Mouse (Mus musculus): ENCODE data around the gene Actl7a. TPM values are rescaled to one million over a fixed set of nuclear protein-coding genes. Genes with fewer than 3 reads are reported as not detected.

Actl7a gene
- not detected for total RNA-seq (2021)
- long read RNA-seq, experiment 1, result 0 reads
- long read RNA-seq, experiment 2, result 0 reads

- DNase-seq, result no peak
These were observed at the start of gene Actl7a for GRCm38 (mm10) chr4:56743363-56744195. Actl7a (plus strand) TSS chr4:56743413.

DNA sequence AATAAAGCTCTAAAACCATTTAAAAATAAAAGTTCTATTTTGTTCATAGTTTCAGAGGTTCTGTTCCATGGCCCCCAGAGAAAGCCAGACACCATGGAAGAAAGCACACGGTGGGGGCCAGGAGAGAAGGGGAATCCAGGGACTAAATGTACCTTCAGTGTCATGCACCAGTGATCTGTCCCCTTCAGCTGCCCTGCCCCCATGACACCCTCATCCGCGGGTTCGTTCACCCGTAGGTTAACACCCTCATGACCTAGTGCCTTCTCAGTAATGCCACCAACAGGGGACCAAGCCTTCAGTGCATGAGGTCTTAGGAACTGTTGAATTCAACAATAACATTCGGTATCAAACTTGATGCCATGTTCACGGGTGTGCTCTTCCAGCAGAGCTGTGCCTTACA is 46.8 kb upstream of the Actl7a start:
- DNase-seq, result no peak

DNA sequence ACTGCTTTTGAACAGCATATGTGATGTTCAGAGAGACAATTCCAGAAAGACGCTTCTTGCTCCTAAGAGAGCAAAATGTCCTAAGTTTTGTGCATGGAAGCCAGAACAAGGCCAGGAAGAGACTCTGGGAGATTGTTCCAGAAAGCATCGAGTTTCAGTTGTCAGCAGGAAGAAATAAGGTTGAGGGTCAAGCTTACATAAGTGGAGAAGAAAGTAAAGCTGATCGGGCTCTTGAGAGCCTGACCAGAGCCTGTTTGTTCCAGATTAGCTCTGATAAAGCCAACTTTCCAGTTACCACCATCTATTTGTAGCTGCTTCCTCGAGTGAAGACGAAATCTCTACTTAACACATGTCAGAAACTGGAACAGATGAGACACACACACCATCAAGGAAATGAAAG is 44.5 kb upstream of the Actl7a start:
- DNase-seq, result no peak

DNA sequence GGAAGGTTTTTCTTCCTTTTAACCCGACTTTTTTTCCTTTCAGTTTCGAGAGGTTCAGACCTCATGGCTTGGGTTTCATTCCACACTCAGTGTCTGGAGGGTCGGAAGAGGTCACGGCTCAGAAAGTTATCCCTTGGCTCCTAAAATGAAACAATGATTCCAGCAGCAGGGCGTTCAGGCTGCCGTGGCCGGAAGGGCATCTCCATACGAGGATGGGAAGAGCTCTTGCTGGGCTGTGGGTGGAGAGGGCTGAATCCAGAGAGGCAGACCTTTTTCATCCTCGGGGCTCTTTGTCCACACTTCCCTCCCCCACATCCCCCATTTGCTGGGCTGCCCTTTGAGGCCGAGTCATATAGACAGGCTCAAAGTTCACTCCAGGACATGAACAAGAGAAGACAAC is 41.0 kb upstream of the Actl7a start:
- DNase-seq, result no peak

GRCm38 (mm10) chr4:56713155-56713554 is 30.1 kb upstream of the Actl7a start:
- no peak for DNase-seq

- peak in 1 of 2 experiments; percentile 26 for DNase-seq
These were observed 26.4 kb upstream of the Actl7a start for GRCm38 (mm10) chr4:56716801-56717200.

GRCm38 (mm10) chr4:56717932-56718331 is 25.3 kb upstream of the Actl7a start:
- DNase-seq, result no peak

DNA sequence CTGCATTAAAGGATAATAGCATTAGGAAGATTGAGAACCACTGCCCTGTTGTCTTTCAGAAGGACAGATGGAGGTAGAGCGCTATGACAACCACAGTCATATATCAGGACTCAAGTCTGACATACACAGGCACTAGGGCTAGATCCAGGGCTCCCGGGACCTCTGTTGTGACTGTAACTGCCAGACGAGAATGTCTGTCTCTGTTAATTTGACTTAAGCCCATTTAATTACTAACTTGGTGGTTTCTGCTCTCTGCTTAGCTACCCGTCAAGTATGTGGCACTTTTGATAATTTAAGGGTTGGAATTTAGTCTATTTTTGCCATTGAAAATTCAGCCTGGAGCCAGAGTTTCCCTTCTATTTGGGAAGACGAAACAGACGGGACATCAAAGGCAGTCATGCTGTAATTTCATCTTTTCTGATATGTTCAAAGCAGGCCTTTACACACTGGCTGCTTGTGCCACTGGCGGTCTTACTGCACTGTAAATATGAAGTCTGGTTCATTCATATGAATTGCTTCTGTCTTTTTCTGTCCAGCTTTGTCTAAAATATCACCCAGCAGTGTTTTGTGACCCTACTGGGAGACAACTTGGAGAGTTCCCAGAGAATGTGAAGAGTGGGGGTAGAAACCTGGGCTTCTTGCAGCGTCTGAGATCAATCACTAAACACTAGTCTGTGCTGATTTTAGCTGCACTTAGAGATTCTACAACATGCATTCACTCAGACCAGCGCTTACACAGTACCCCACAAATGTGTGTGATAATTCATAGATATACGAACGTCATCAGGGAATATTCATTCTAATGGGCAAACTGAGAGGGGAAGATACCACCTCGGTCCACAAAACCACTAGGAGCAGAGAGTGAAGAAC is 24.4 kb upstream of the Actl7a start:
- DNase-seq, result no peak

GRCm38 (mm10) chr4:56719456-56719855 is 23.8 kb upstream of the Actl7a start:
- peak in 1 of 2 experiments; percentile 37 for DNase-seq

- DNase-seq, result no peak
These were observed 22.8 kb upstream of the Actl7a start for GRCm38 (mm10) chr4:56720403-56720802.

DNA sequence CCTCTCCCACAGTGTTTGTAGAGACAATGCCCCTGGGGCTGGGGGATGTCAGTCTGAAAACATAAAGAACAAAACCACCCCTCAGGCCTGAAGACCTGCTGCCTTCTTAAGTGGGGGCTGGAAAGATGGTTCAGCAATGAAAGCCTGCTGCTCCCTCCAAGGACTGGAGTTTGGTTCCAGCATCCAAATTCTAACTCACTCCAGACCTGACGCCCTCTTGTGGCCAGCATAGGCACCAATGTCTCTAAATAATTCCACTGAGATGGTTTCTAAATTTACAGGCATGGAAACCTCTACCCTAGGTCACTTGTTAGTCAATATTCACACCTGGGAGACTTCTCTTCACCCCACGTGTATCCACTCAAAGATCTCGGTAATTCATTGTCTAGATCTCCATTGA is 21.7 kb upstream of the Actl7a start:
- DNase-seq, result no peak

DNA sequence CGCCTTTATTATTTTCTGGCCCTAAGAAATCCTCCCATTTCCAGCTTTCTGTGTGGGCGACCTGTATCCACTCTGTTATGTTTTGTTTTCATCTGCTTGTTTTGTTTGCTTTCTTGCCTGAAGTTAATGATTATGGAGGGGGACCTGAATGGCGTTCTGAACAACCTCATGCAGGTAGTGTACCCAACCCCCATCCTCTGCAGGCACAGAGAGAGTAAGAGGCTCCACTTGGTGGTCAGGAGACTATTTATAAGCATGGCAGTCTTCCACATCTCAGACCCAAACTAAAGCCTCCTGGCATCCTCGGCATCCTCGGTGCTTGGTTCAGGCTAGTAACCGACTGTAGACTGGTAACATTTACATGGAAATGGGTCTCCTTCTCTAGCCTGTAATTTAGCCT is 20.9 kb upstream of the Actl7a start:
- no peak for DNase-seq

- DNase-seq, result no peak
These were observed 20.0 kb upstream of the Actl7a start for GRCm38 (mm10) chr4:56723237-56723636.

DNA sequence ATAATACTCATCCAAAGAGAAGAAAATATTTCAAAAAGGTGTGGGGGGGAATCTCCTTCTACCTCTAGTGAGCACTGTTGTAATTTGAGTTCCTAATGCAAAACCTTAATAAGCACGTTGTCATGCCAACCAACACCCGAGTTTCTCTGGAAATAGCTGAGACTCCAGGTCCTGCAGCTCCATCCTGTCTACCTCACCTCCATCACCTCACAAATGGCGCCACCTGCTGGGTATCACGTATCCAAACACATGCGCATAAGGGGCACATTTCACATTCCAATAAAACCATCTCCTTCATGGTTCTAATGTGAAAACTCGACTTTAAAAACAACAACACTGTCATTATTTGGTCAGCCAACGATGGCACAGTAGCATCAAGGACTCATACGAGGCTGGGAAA is 17.4 kb upstream of the Actl7a start:
- no peak for DNase-seq

DNA sequence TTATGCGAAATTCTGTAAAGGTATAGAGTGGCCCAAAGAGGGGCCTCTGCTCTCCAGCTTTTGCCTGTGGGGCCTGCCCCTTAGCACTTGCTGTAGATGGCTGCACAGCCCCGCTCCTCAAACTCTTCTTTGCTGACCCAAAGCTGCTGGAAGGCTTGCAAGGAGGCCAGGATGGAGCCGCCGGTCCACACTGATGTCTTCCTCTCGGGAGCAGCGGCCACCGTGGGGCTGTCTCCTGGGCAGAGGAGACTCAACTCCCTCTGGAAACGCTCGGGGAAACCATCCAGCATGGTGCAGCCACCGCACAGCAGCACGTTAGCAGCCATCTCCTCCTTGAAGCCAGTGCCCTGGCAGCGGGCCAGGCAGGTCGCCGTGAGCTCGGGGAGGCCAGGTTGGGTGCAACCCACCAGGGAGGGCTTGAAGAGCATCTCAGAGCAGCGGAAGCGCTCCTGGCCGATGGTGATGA is 3.2 kb upstream of the Actl7a start, which contains the start of gene Gm26657:
Gene Gm26657 (plus strand): TSS at position 51 of the 466 bp plus-strand sequence.
- no peak for DNase-seq

DNA sequence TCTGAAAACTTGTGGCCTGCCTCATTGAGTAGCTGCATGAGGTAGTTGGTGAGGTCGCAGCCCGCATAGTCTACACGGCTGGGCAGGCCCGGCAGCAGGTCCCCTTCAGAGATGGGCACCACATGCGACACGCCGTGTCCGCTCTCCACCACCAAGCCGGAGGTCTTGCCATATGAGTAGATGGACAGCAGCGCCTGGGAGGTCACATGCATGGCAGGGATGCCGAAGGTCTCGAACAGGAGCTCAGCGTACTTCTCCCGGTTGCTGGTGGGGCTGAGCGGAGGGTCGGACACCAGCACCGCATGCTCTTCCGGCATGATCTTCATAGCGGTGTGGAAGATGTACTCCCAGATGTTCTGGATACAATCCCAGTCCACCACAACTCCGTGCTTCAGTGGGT is 2.6 kb upstream of the Actl7a start:
- DNase-seq, result no peak

GRCm38 (mm10) chr4:56741041-56741493 is 2.1 kb upstream of the Actl7a start, which contains the start of gene Actl7b:
Actl7b (minus strand) TSS chr4:56741443.
- DNase-seq, result no peak

DNA sequence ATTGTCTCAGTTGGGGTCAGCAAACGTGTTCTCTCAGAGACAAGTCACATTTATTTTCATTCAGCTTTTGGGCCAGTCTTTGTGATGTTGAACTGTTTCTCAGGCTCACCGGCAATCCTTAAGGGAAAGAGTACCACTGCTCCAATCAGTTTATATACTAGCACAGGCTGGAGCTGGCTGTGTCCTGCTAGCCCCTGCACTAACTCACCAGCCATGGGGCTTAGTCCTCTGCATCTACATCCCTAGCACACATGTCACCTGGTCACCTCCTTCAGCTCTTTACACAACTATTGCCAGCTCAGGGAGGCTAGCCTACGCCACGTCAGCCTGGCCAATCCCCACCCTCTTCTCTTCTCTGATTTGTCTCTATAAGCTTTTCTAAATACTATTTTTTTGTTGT is 515 bp upstream of the Actl7a start:
- no peak for DNase-seq

DNA sequence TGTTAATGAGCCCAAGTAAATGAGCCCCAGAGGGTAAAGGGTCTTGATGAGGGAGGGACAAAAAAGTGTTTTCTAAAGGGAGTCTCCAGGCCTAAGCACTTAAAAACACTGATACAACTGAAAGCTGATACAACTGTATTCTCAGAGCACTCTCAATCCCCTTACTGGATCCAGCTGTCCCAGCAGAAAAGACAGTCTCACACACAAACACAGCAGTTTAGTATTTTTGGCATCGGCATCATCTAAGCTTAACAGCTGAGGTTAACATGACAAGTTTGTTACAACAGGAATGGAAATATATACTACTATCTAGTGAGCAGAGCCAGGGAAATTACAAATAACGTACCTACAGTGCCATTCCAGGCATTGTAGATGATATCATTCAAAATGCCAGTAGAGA is 3.1 kb downstream of the Actl7a start:
- no peak for DNase-seq

DNA sequence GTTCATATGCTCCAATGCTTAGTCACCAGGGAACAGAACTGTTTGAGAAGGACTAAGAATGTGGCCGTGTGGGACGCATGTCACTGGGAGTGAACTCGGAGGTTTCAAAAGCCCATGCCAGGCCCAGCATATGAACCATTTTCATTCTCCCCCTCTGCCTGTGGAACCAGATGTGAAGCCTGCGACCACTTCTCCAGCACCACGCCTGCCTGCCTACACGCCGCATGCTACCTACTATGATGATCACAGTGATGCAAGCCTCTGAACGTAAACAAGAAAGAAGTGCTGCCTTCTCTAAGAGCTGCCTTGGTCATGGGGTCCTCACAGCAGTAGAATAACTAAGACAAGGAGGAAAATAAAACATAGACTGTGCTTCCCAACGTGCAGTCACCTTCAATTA is 4.2 kb downstream of the Actl7a start:
- no peak for DNase-seq

DNA sequence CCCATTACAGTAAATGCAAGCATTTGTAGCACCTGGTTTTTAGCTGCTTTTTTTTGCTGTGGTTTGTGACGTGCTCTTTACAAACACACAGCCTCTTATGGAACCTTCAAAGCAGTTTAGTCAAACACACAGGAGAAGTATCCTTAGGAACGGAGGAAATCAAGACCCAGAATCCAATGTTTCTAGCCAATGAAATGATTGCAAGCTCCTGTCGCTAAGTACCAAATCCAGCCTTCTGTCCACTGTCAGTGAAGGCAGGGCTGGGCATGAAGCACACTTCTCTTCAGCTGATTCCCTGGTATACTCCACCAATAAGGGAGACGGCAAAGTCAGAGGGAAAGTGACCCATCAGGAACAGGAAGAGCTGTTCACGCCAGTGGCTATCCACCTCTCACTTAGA is 12.8 kb downstream of the Actl7a start:
- DNase-seq, result no peak

GRCm38 (mm10) chr4:56756966-56757600 is 13.9 kb downstream of the Actl7a start:
- DNase-seq, result peak in 1 of 2 experiments; percentile 33
